Mouse (Mus musculus) brain, embryonic 14.5 days (tissue): ENCODE measurements at regions not wholly inside any gene's neighbourhood (a gene's known extent, or its start where the extent isn't known, plus 50 kb on each side); places are given as distances from the start of the nearest gene placed in this dataset.

Experiments
- CTCF ChIP-seq: fragments of 200-500 bp; IDR thresholded peaks from 2 replicates; pipeline ENCODE4 v1.5.1; 2012; ENCODE audit warnings: inconsistent platforms, mild to moderate bottlenecking, moderate library complexity, borderline replicate concordance; ENCODE audit not compliant: insufficient read depth, insufficient read length; ENCODE audit errors: extremely low read depth
- POLR2A ChIP-seq: fragments of 200-500 bp; IDR thresholded peaks from 2 replicates; pipeline ENCODE4 v1.6.1; 2012; ENCODE audit warnings: mild to moderate bottlenecking, inconsistent platforms, borderline replicate concordance; ENCODE audit not compliant: poor library complexity, insufficient read depth, insufficient read length, severe bottlenecking; ENCODE audit errors: extremely low read depth

- TF ChIP-seq CTCF (no peak), POLR2A (no peak)
These were observed 249.3 kb downstream of the Bcl2 start for GRCm38 (mm10) chr1:106464726-106465125.
